Mouse (Mus musculus) spleen, postnatal 10 days (tissue): ENCODE results near the gene Hic2.
A peak's percentile ranks its signal among the peaks of the same experiment; 100 is the strongest.
"Not testable (repeated sequence)": the region's sequence is repeated elsewhere in the genome, so short reads cannot be mapped to it uniquely, and the experiment has no call there.

Source experiments
- DNase-seq, 2 experiments: peaks; one replicate each; pipeline ENCODE4 v3.0.0; 2021 to 2022; ENCODE audit warnings: low spot score in 2 of 2

The Hic2 gene

GRCm38 (mm10) chr16:17232794-17233701 is at the start of gene Hic2:
Hic2 (plus strand) TSS chr16:17233572.
- DNase-seq = peak; percentile 58 to 87

GRCm38 (mm10) chr16:17185475-17185874 is 47.9 kb upstream of the Hic2 start:
- DNase-seq = no peak

- DNase-seq = no peak
Measured at GRCm38 (mm10) chr16:17193823-17194222, 39.5 kb upstream of the Hic2 start.

GRCm38 (mm10) chr16:17200121-17200952 is 33.0 kb upstream of the Hic2 start:
- no peak for DNase-seq

- DNase-seq = peak; percentile 87 to 90
Measured at GRCm38 (mm10) chr16:17200953-17201707, 32.2 kb upstream of the Hic2 start.

- DNase-seq = no peak
Measured at GRCm38 (mm10) chr16:17201977-17202376, 31.4 kb upstream of the Hic2 start.

- DNase-seq = no peak
Measured at GRCm38 (mm10) chr16:17202549-17202948, 30.8 kb upstream of the Hic2 start, which contains the start of gene Ube2l3. Ube2l3 (minus strand) TSS chr16:17202649.

- peak in 1 of 2 experiments; percentile 54 for DNase-seq
Measured at GRCm38 (mm10) chr16:17204990-17205389, 28.4 kb upstream of the Hic2 start.

GRCm38 (mm10) chr16:17208389-17209361 is 24.7 kb upstream of the Hic2 start, which contains the start of gene Rimbp3:
Rimbp3 (plus strand) TSS chr16:17208603.
- DNase-seq = peak; percentile 76 to 83

GRCm38 (mm10) chr16:17209404-17209960 is 23.9 kb upstream of the Hic2 start:
- peak; percentile 52 to 54 for DNase-seq

GRCm38 (mm10) chr16:17209981-17210838 is 23.2 kb upstream of the Hic2 start:
- DNase-seq = peak; percentile 81 to 92

GRCm38 (mm10) chr16:17216934-17217633 is 16.3 kb upstream of the Hic2 start:
- no peak for DNase-seq

- no peak for DNase-seq
Measured at GRCm38 (mm10) chr16:17220127-17220733, 13.1 kb upstream of the Hic2 start.

GRCm38 (mm10) chr16:17222197-17222596 is 11.2 kb upstream of the Hic2 start:
- peak; percentile 94 to 99 for DNase-seq

GRCm38 (mm10) chr16:17225584-17225983 is 7.8 kb upstream of the Hic2 start:
- no peak for DNase-seq

- no peak for DNase-seq
Measured at GRCm38 (mm10) chr16:17226496-17226895, 6.9 kb upstream of the Hic2 start.

- DNase-seq = not testable (repeated sequence)
Measured at GRCm38 (mm10) chr16:17231523-17231922, 1.8 kb upstream of the Hic2 start.
